Mouse (Mus musculus): ENCODE data around the gene Plod2.

GRCm38 (mm10) chr9:92504256-92504655, 37.8 kb upstream of the Plod2 start:
- TF ChIP-seq CTCF (IDR thresholded peaks at IDR 0.05; ENCODE audit: control insufficient read depth, insufficient read depth, insufficient read length) (no peak), USF1 (IDR thresholded peaks at IDR 0.05; ENCODE audit: low read depth) (no peak)

Measured in C2C12 (cell line).